Mouse (Mus musculus) embryonic facial prominence, embryonic 11.5 days (tissue): ENCODE data around the gene Prm3. TPM values are rescaled to one million over a fixed set of nuclear protein-coding genes. Genes with fewer than 3 reads are reported as not detected.

Experiments
- ATAC-seq: fragments of 200-750 bp; cut with Nextera tagmentation; replicated peaks from 2 replicates; pipeline ENCODE4 v1.8.0; 2017; ENCODE audit warnings: low read depth; ENCODE audit not compliant: insufficient number of reproducible peaks, low FRiP score, low TSS enrichment
- DNase-seq: peaks from one replicate; pipeline ENCODE4 v3.0.0-alpha.2; 2015; ENCODE audit warnings: low spot score
- H3K27ac ChIP-seq: fragments of 300-500 bp; sonication (generic); replicated peaks from 2 replicates; pipeline ENCODE4 v1.5.1; 2014; ENCODE audit warnings: mild to moderate bottlenecking, low read depth, low read length, control low read depth
- H3K27me3 ChIP-seq: fragments of 300-500 bp; sonication (generic); 2 replicates; pipeline ENCODE4 v1.6.1; 2014; ENCODE audit warnings: mild to moderate bottlenecking, low read length, moderate library complexity, mixed read lengths; ENCODE audit not compliant: control insufficient read depth, insufficient read depth
- H3K36me3 ChIP-seq: fragments of 300-500 bp; sonication (generic); replicated peaks from 2 replicates; pipeline ENCODE4 v1.6.1; 2014; ENCODE audit warnings: low read depth, mild to moderate bottlenecking, low read length, moderate library complexity, mixed read lengths; ENCODE audit not compliant: control insufficient read depth, insufficient read depth
- H3K4me1 ChIP-seq: fragments of 300-500 bp; sonication (generic); 2 replicates; pipeline ENCODE4 v1.6.1; 2014; ENCODE audit warnings: low read length, mixed read lengths; ENCODE audit not compliant: control insufficient read depth, insufficient read depth
- H3K4me2 ChIP-seq: fragments of 300-500 bp; sonication (generic); 2 replicates; pipeline ENCODE4 v1.6.1; 2014; ENCODE audit warnings: low read depth, mild to moderate bottlenecking, control low read depth, low read length, moderate library complexity
- H3K4me3 ChIP-seq: fragments of 300-500 bp; sonication (generic); 2 replicates; pipeline ENCODE4 v1.5.1; 2014; ENCODE audit warnings: low read depth, low read length, control low read depth
- H3K9ac ChIP-seq: fragments of 300-500 bp; sonication (generic); replicated peaks from 2 replicates; pipeline ENCODE4 v1.6.1; 2014; ENCODE audit warnings: mild to moderate bottlenecking, control low read depth, low read length
- H3K9me3 ChIP-seq: fragments of 300-500 bp; sonication (generic); replicated peaks from 2 replicates; pipeline ENCODE4 v1.6.1; 2016; ENCODE audit warnings: mild to moderate bottlenecking, low read length, inconsistent platforms, mixed read lengths; ENCODE audit not compliant: control insufficient read depth
- WGBS: fragments of 180-500 bp; shearing (Covaris S2); extraction: QIAGEN DNeasy Blood & Tissue Kit; methylation state at CpG from one replicate; pipeline ENCODE4 v1.1.7; 2014; 5-methylcytosine and 5-hydroxymethylcytosine counted together
- polyA plus RNA-seq: library from polyadenylated mRNA; unstranded; fragments of >200 nt; fragmentation: Nextera tagmentation; extraction: Ambion mirVana; gene quantifications from 2 replicates; pipeline ENCODE4 v1.2.1, GENCODE M21; 2014

Gene Prm3
- polyA plus RNA-seq, 1 experiment from 2014 or later: not detected

DNA sequence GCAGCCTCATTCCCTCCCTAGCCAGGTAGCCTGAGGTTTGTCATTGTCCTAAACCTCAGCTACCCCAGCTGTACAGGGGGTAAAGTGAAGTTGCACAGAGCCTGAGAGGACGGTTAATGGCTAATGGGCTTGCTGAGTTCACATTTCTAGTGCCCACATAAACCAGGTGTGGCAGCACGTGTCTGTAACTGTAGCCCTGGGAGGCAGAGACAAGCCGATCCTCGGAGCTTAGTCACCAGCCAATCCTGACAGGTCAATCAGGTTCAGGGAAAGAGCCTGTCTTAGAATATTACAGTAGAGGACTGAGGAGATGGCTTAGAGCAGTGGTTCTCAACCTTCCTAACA is 37.7 kb upstream of the Prm3 start:
- DNase-seq: no peak
- Histone ChIP-seq H3K4me2 (no peak overlapping the region), H3K4me3 (no peak overlapping the region), H3K27me3 (no peaks in the 10 kb centered on the region), H3K36me3 (no peaks in the 10 kb centered on the region), H3K9me3 (no peaks in the 10 kb centered on the region), H3K4me1 (no peaks in the 10 kb centered on the region), H3K27ac (no peak overlapping the region), H3K9ac (no peak overlapping the region)
- 77% methylated on average over 4 of the region's 4 CpGs for WGBS
- no peak for ATAC-seq

DNA sequence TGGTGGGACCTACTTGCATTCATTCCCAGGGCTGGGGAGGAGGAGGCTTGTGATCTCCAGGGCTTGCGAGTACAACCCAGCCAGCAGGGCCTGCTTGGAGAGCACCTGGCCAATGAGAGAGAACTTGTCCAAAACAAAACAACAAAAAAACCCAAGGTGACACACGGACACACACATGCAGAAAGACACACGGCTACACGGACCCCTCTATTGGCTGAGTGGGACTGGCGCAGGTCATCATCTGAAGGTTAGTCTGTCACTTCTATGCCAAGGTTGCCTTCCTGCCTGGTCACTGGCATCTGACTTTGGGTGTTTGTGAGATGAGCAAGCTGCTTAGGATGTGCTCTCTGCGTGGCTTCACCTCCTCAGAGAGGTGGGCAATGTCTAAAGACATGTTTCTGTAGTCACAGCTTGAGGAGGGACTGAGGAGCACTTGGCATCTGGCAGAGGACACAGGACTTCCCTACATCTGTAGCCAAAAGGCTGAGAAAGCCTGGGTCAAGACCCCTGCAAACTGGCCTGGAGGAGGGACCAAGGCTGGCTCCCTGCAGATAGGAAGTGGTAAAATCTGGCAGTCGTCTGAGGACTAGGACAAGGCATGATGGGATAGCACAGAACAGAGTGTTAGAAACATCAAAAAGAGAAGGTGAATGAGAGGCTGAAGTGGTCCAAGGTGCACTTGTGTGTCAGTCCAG is 37.2 kb upstream of the Prm3 start:
- ATAC-seq (no peak), DNase-seq (no peak)
- Histone ChIP-seq H3K4me1 (no peaks in the 10 kb centered on the region), H3K9ac (no peak overlapping the region), H3K36me3 (no peaks in the 10 kb centered on the region), H3K4me2 (no peak overlapping the region), H3K27me3 (no peaks in the 10 kb centered on the region), H3K9me3 (no peaks in the 10 kb centered on the region), H3K4me3 (no peak overlapping the region), H3K27ac (no peak overlapping the region)
- WGBS: 77% methylated on average over 7 of the region's 7 CpGs

DNA sequence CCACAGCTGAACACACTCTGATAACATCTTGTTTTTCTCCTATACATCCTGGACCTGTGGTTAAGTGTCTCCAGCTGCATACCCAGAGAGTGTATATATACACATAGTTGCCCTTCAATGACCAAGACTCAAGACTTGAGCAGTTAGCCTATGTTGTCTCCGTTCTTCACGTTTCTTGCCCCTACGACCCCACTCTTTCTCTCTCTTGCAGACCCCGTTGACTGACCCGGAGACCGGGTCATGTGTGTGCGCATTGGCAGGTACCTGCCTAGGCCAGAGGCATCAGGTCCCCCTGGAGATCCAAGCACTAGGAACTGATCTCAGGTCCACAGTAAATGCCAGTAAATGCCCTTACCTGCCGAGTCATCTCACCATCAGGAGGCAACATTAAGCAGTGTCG is 36.6 kb upstream of the Prm3 start:
- ATAC-seq: no peak
- H3K4me1 ChIP-seq: no peaks in the 10 kb centered on the region
- 88% methylated on average over 9 of the region's 9 CpGs for WGBS
- H3K4me2 ChIP-seq: no peak overlapping the region
- no peak overlapping the region for H3K4me3 ChIP-seq
- H3K36me3 ChIP-seq: no peaks in the 10 kb centered on the region
- H3K9ac ChIP-seq: no peak overlapping the region
- DNase-seq: no peak
- no peaks in the 10 kb centered on the region for H3K9me3 ChIP-seq
- no peak overlapping the region for H3K27ac ChIP-seq
- H3K27me3 ChIP-seq: no peaks in the 10 kb centered on the region

DNA sequence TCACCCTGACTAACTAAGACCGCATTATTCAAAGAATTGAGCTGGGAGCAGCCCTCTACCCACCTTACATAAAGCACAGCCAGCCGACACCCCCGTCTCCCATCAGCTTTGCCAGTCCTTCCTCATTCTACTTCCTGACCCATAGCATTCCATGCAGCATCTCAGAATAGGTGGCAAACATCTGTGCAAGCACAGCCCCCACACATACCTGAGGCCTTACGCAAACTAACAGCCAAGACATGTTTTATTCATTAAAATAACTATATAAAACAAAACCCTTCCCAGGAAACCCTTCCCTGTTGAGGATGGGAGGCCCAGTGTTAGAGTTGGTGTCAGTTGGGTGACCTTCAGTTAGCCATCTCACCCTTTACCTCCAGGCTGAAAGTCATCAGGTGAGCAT is 35.1 kb upstream of the Prm3 start:
- Histone ChIP-seq H3K9ac (no peak overlapping the region), H3K4me1 (no peaks in the 10 kb centered on the region; the same call in 1 of the 2 replicates), H3K9me3 (no peaks in the 10 kb centered on the region), H3K27me3 (no peaks in the 10 kb centered on the region), H3K27ac (no peak overlapping the region), H3K36me3 (no peaks in the 10 kb centered on the region), H3K4me3 (no peak overlapping the region), H3K4me2 (no peak overlapping the region)
- DNase-seq (no peak), ATAC-seq (no peak)
- WGBS: 79% methylated on average over 4 of the region's 4 CpGs

DNA sequence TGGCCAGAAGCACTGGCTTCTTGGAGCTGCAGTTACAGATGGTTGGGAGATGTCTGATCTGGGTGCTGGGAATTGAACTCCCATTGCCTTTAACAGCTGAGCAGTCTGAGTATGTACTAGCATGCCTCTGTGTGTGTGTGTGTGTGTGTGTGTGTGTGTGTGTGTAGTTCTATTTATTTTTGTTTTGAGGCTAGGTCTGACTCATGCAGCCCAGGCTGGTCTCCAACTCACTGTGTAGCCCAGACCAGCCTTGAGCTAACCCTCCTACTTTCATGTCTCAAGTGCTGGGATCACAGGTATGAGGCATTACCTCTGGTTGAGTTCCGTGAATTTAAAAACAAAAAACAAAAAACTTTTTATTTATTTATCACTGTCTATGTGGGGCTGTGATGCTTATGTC is 33.8 kb upstream of the Prm3 start:
- no peak overlapping the region for H3K9ac ChIP-seq
- no peak overlapping the region for H3K4me3 ChIP-seq
- no peak for DNase-seq
- ATAC-seq: no peak
- H3K9me3 ChIP-seq: no peaks in the 10 kb centered on the region
- WGBS: 71% methylated on average over 1 of the region's 1 CpGs
- H3K4me1 ChIP-seq: no peaks in the 10 kb centered on the region; the same call in 1 of the 2 replicates
- no peak overlapping the region for H3K27ac ChIP-seq
- H3K4me2 ChIP-seq: no peak overlapping the region
- no peaks in the 10 kb centered on the region for H3K36me3 ChIP-seq
- H3K27me3 ChIP-seq: no peaks in the 10 kb centered on the region

DNA sequence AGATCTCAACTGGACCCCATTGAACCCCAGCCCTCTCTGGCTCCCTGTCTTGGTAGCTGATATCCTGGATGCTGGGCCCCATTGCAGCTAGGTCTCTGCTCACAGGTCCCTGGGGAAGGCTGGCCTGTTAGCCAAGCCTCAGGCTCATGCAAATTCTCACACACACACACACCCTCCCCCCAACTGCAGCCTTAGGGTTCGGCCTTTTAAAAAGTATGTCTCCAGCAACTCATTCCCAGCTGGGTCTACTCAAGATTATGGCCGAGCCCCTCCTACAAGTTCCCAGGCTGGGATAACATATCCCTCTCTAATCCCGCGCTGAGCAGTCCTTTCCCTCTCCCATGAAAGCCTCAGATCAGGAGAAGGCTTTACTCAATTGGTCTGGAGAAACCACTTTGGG is 30.7 kb upstream of the Prm3 start:
- WGBS: 70% methylated on average over 4 of the region's 4 CpGs
- H3K4me2 ChIP-seq: no peak overlapping the region
- no peak overlapping the region for H3K27ac ChIP-seq
- H3K27me3 ChIP-seq: no peaks in the 10 kb centered on the region
- no peak for ATAC-seq
- DNase-seq: no peak
- H3K36me3 ChIP-seq: no peaks in the 10 kb centered on the region
- no peaks in the 10 kb centered on the region; the same call in 1 of the 2 replicates for H3K4me1 ChIP-seq
- no peak overlapping the region for H3K4me3 ChIP-seq
- H3K9ac ChIP-seq: no peak overlapping the region
- no peaks in the 10 kb centered on the region for H3K9me3 ChIP-seq

DNA sequence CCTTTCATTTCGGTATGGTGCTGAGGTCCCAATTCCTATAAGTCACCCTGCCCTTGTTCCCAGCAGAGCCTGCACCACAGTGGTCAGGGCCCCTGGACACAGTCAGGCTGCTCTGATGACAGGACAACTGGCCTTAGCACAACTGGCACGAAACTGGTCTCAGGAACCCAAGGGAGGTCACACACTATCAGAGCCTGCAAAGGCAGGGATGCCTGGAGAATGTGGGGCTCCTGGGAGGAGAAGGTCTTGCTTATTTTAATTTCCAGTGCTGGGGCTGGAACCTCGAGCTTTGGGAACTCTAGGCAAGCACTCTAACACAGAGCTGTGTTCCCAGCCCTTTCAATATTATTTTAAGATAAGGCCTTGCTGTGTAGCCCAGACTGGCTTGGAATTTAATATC is 29.3 kb upstream of the Prm3 start:
- no peak for DNase-seq
- no peaks in the 10 kb centered on the region; the same call in 1 of the 2 replicates for H3K4me1 ChIP-seq
- H3K4me2 ChIP-seq: no peak overlapping the region
- H3K36me3 ChIP-seq: no peaks in the 10 kb centered on the region
- no peaks in the 10 kb centered on the region for H3K9me3 ChIP-seq
- no peak overlapping the region for H3K4me3 ChIP-seq
- H3K27ac ChIP-seq: no peak overlapping the region
- 66% methylated on average over 3 of the region's 3 CpGs for whole genome bisulfite sequencing
- no peaks in the 10 kb centered on the region for H3K27me3 ChIP-seq
- no peak for ATAC-seq
- H3K9ac ChIP-seq: no peak overlapping the region

DNA sequence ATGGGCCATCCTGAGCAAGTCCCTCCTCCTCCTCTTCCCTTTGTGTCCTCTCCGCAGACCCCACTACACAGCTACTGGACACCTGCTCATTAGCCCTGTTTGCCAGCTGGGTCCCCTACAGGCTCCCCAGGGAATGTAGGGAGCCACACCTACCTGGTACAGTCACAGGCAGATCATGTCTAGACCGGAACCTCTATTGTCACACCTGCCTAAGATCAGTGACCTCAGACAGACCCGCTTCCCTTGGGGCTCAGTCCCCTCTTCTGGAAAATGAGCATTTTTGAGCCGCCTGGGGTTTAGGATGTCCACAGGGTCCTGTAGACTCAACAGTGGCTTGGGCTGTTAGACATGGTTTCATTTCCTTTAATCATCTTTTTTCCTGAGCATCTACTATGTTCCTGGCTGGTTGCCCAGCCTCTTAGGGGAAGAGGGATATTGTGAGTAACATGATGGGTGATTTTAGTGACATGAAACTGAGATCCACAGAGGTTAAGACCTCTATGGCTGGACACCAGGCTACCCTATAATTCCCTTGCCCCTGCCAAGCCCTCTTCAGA is 27.9 kb upstream of the Prm3 start:
- 86% methylated on average over 4 of the region's 4 CpGs for WGBS
- Histone ChIP-seq H3K9ac (no peak overlapping the region), H3K27ac (no peak overlapping the region), H3K4me1 (no peaks in the 10 kb centered on the region; the same call in 1 of the 2 replicates), H3K4me3 (no peak overlapping the region), H3K36me3 (no peaks in the 10 kb centered on the region), H3K27me3 (no peaks in the 10 kb centered on the region), H3K9me3 (no peaks in the 10 kb centered on the region), H3K4me2 (no peak overlapping the region)
- no peak for DNase-seq
- ATAC-seq: no peak
